Comparison of ENCODE assay signal across 18 mouse cellular contexts in genomic region chr8:125177091-125177490, GRCm38 (mm10).
DNase-seq lines count a peak whose midpoint lies in the region; TF ChIP-seq lines count a peak whose summit lies in the region.
"Had no signal": no experiment of that assay in that cellular context is flagged by ENCODE, and none has a peak within 500 bp of the region (broad histone marks: within the 10 kb centered on the region; RNA-seq: fewer than 3 reads in every experiment).

No protein-coding gene starts in this region.

- peak overlapping the region; percentile 77 for H3K27ac ChIP-seq in layer of hippocampus, adult 2 months
- H3K27ac ChIP-seq: embryonic facial prominence, embryonic 13.5 days; forebrain, embryonic 13.5 days; forebrain, embryonic 15.5 days had no signal

- DNase-seq in layer of hippocampus, adult 2 months (ENCODE audit: low spot score in 2 of 2), result no peak
- DNase-seq in layer of hippocampus, adult 8-10 months (ENCODE audit: low spot score in 2 of 2), result no peak
- DNase-seq in NIH3T3 (ENCODE audit: low read depth) (peak; percentile 58), ZHBTc4 (ENCODE audit: low read depth, low spot score) (peak; percentile 53)
- DNase-seq in T-cell, adult 2 months (ENCODE audit: low spot score), result no peak
- DNase-seq in thymus, postnatal 10 days (ENCODE audit: low spot score in 2 of 2), result no peak
- DNase-seq: adrenal gland, adult 8-10 months; adrenal gland, postnatal 14 days; adrenal gland, postnatal 36 days; cerebellum, adult 11-12 months; cerebellum, adult 2 months; cerebellum, adult 9-10 months; cerebellum, postnatal 10 days; cerebellum, postnatal 25 days; forebrain, postnatal 0 days had no signal

- TF ChIP-seq CTCF in layer of hippocampus, adult 2 months (conservative IDR thresholded peaks at IDR 0.05), result no peak

- H3K4me3 ChIP-seq in layer of hippocampus, adult 2 months, result no peak overlapping the region
- H3K4me3 ChIP-seq: embryonic facial prominence, embryonic 13.5 days; forebrain, embryonic 13.5 days; forebrain, embryonic 15.5 days had no signal

Comparison
In these comparisons a context has a peak if more than half of its experiments do, and no peak if none do; other contexts are left out.
1. DNase-seq: peak in NIH3T3 (single experiment) and ZHBTc4 (single experiment); none in layer of hippocampus, adult 2 months (0 of 2), layer of hippocampus, adult 8-10 months (0 of 2), T-cell, adult 2 months (single experiment) and thymus, postnatal 10 days (0 of 2).